Mouse (Mus musculus) adrenal gland, adult 10 weeks (tissue): Measurements from ENCODE around the gene Olfr625-ps1. TPM values are rescaled to one million over a fixed set of nuclear protein-coding genes. Genes with fewer than 3 reads are reported as not detected.

Source experiments
- polyA plus RNA-seq: library from polyadenylated mRNA; stranded (reverse); fragments of 350-450 nt; fragmentation: Illumina TruSeq; extraction: RNeasy Lipid Tissue Mini Kit (QIAGEN cat#74804); gene quantifications from one replicate; pipeline ENCODE4 v1.2.3, GENCODE M21; 2014; ENCODE audit warnings: low read depth, low replicate concordance

Olfr625-ps1 gene
- not detected for polyA plus RNA-seq

DNA sequence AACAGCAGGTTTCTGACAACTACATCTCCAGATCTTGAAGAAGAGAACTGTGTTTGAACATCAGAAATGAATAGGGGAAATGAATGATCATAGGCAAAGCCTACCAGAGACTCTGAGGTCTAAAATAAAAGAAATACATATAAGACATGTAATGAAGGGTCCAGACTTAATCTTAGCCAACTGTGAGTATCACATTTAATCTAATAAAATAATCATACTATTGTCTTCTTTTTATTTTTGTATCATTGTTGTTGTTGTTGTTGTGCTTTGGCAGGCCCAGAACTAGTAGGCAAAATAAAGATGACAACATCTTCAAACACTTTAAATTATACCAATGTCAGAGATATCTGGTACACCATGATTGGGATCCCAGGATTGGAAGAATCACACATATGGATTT is at the start of gene Olfr625-ps1:
Gene Olfr625-ps1 (plus strand): TSS at position 301 of the 400 bp plus-strand sequence.

DNA sequence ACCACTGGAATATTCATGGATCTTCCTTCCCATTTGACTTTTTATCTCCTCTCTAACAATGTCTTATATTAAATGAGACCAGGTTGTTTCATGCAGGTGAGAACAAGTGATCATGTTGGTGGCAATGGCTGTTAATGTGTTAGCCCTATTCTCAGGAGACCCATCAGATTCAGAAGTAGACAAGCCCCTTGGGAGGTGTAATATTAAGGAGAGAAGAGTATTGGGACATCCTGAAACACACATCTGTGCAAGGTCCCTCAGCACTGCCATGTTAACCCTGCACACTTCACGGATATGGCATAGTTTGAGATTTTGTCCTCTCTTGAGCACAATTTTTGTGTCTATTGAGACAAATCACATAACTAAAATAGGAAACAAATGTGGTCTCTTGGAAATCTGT is 39.9 kb upstream of the Olfr625-ps1 start, which contains the start of gene Olfr622:
Gene Olfr622 (minus strand): TSS at position 101 of the 400 bp plus-strand sequence.

DNA sequence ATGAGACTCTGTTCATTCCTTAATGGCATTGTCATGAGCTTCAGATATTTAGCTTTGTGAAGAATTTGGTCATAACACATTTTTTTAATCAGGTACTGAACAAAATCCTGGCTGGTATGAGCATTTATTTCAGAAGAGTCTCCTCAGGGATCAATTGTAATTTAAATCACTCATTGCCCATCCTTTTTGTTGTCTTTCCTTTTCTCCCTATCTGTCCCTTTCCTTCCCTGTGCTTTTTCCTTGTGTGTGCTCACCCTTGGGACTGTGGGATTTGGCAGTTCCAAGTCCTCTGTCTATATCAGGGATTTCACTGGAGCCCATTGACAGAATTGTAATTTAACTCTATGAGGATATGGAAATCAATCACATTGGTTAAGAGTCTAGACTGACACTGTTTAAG is 18.9 kb upstream of the Olfr625-ps1 start, which contains the start of gene Olfr623:
Gene Olfr623 (minus strand): TSS at position 101 of the 400 bp plus-strand sequence.

DNA sequence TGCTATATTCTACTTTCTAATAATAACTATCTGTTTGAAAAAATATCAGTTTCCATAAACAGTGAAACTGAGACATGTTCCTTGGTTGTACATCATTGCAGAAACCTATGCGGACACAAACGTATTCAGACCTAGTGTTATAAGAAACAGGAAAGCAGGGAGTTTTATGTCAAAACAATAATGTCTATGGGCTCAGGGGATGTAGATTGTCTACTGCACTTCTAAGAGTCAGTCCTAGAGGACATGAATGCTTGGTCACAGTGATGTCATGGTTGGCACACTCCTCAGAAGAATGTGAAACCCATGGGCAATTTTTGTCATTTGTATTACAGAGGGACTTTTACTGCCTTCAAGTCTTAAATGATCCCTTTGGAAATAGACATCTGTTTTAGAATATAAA is 11.4 kb upstream of the Olfr625-ps1 start, which contains the start of gene Olfr624:
Gene Olfr624 (minus strand): TSS at position 101 of the 400 bp plus-strand sequence.

DNA sequence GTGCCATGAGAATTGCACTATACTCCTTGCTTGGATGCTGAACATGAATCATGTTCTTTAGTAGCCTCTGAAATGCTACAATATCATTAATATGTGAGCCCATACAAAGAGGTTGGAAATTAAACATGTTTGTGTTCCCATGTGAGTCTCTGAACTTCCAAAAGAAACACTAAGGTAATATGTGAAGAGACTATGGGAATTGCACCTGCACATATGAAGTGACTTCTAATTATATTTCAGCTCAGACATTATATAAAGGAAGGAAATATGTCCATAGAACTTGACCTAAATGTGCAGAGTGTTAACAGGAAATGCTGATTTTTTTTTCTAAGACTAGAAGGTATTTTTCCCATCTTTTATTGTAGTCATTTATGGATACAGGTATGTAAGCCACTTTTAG is 31.9 kb downstream of the Olfr625-ps1 start, which contains the start of gene Olfr243:
Gene Olfr243 (plus strand): TSS at position 301 of the 400 bp plus-strand sequence.

DNA sequence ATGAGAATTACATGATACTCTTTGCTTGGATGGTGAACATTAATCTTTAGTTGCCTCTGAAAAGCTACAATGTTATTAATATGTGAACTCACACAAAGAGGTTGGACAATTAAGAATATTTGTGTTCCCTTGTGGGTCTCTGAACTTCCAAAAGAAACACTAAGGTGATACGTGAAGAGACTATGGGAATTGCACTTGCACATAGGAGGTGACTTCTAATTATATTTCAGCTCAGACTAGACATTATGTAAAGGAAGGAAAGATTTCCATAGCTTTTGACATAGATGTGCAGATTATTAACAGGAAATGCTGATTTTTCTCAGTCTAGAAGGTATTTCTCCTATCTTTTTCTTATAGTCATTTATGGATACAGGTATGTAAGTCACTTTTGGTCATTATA is 47.6 kb downstream of the Olfr625-ps1 start, which contains the start of gene Olfr628:
Gene Olfr628 (plus strand): TSS at position 301 of the 400 bp plus-strand sequence.

Other genes starting within 250 kb of the Olfr625-ps1 start
- gene Olfr605, start 237.3 kb upstream of the Olfr625-ps1 start, polyA plus RNA-seq = not detected
- gene Olfr606, start 233.7 kb upstream of the Olfr625-ps1 start, polyA plus RNA-seq = not detected
- not detected for gene Olfr607, start 218.6 kb upstream of the Olfr625-ps1 start, polyA plus RNA-seq
- gene Olfr608, start 212.8 kb upstream of the Olfr625-ps1 start, polyA plus RNA-seq = not detected
- gene Olfr609, start 184.7 kb upstream of the Olfr625-ps1 start, polyA plus RNA-seq = not detected
- not detected for gene Olfr610, start 170.6 kb upstream of the Olfr625-ps1 start, polyA plus RNA-seq
- not detected for gene Olfr611, start 161.9 kb upstream of the Olfr625-ps1 start, polyA plus RNA-seq
- not detected for gene Olfr612, start 140.0 kb upstream of the Olfr625-ps1 start, polyA plus RNA-seq
- gene Olfr613, start 134.6 kb upstream of the Olfr625-ps1 start, polyA plus RNA-seq = not detected
- gene Olfr615, start 126.6 kb upstream of the Olfr625-ps1 start, polyA plus RNA-seq = not detected
- gene Olfr616, start 113.6 kb upstream of the Olfr625-ps1 start, polyA plus RNA-seq = not detected
- gene Olfr617, start 109.7 kb upstream of the Olfr625-ps1 start, polyA plus RNA-seq = not detected
- gene Olfr618, start 92.6 kb upstream of the Olfr625-ps1 start, polyA plus RNA-seq = not detected
- not detected for gene Olfr619, start 82.1 kb upstream of the Olfr625-ps1 start, polyA plus RNA-seq
- gene Olfr620, start 70.2 kb upstream of the Olfr625-ps1 start, polyA plus RNA-seq = not detected
- not detected for gene Olfr622, start 40.0 kb upstream of the Olfr625-ps1 start, polyA plus RNA-seq
- not detected for gene Olfr623, start 19.0 kb upstream of the Olfr625-ps1 start, polyA plus RNA-seq
- 0.12 TPM for gene Olfr624, start 11.5 kb upstream of the Olfr625-ps1 start, polyA plus RNA-seq
- not detected for gene Olfr243, start 32.0 kb downstream of the Olfr625-ps1 start, polyA plus RNA-seq
- gene Olfr628, start 47.7 kb downstream of the Olfr625-ps1 start, polyA plus RNA-seq = not detected
- gene Olfr629, start 62.2 kb downstream of the Olfr625-ps1 start, polyA plus RNA-seq = not detected
- gene Olfr630, start 74.6 kb downstream of the Olfr625-ps1 start, polyA plus RNA-seq = not detected
- gene Olfr69, start 88.9 kb downstream of the Olfr625-ps1 start, polyA plus RNA-seq = not detected
- gene Olfr68, start 97.0 kb downstream of the Olfr625-ps1 start, polyA plus RNA-seq = not detected
- not detected for gene Olfr67, start 109.1 kb downstream of the Olfr625-ps1 start, polyA plus RNA-seq
- 7.8 TPM for gene Hbb-bt, start 131.3 kb downstream of the Olfr625-ps1 start, polyA plus RNA-seq
- 111 TPM for gene Hbb-bs, start 145.4 kb downstream of the Olfr625-ps1 start, polyA plus RNA-seq
- not detected for gene Hbb-bh2, start 157.8 kb downstream of the Olfr625-ps1 start, polyA plus RNA-seq
- gene Hbb-bh1, start 160.4 kb downstream of the Olfr625-ps1 start, polyA plus RNA-seq = not detected
- not detected for gene Hbb-y, start 170.5 kb downstream of the Olfr625-ps1 start, polyA plus RNA-seq
- gene Olfr66, start 203.5 kb downstream of the Olfr625-ps1 start, polyA plus RNA-seq = not detected
- not detected for gene Olfr64, start 211.8 kb downstream of the Olfr625-ps1 start, polyA plus RNA-seq
- gene Olfr65, start 220.8 kb downstream of the Olfr625-ps1 start, polyA plus RNA-seq = not detected
- not detected for gene Olfr631, start 246.1 kb downstream of the Olfr625-ps1 start, polyA plus RNA-seq